Mouse (Mus musculus) MEL (cell line): ENCODE measurements around the gene Cdkl3. TPM values are rescaled to one million over a fixed set of nuclear protein-coding genes. Genes with fewer than 3 reads are reported as not detected.
"Not testable (repeated sequence)": the region's sequence is repeated elsewhere in the genome, so short reads cannot be mapped to it uniquely, and the experiment has no call there.

Experiments
- DNase-seq: peaks from one replicate; pipeline ENCODE4 v3.0.0; 2011; ENCODE audit warnings: low read depth, low spot score
- H3K27ac ChIP-seq: 2 replicates; pipeline ENCODE4 v1.5.1; 2012; ENCODE audit warnings: low read depth, mild to moderate bottlenecking, control low read depth, low read length, moderate library complexity; ENCODE audit not compliant: control insufficient read depth
- H3K27me3 ChIP-seq, 2 experiments: fragments of 150-350 bp in 1 of 2; sonication (generic) in 1 of 2; 2 replicates each; pipeline ENCODE4 v1.6.1; 2012; ENCODE audit warnings: low read length in 2 of 2, mild to moderate bottlenecking in 2 of 2, improper control_type of control experiment in 1 of 2, moderate library complexity in 1 of 2; ENCODE audit not compliant: insufficient read depth in 2 of 2, control insufficient read depth in 1 of 2
- H3K36me3 ChIP-seq, 2 experiments: 2 replicates each; pipeline ENCODE4 v1.6.1; 2012 to 2014; ENCODE audit warnings: low read length in 2 of 2, improper control_type of control experiment in 1 of 2, inconsistent platforms in 1 of 2, mild to moderate bottlenecking in 1 of 2; ENCODE audit not compliant: insufficient read depth in 2 of 2, control insufficient read depth in 1 of 2
- H3K4me1 ChIP-seq, 2 experiments: fragments of 150-350 bp in 1 of 2; sonication (generic) in 1 of 2; 2 replicates each; pipeline ENCODE4 v1.6.1; 2012; ENCODE audit warnings: low read length in 2 of 2, improper control_type of control experiment in 1 of 2, mild to moderate bottlenecking in 1 of 2; ENCODE audit not compliant: insufficient read depth in 2 of 2, control insufficient read depth in 1 of 2
- H3K4me3 ChIP-seq, 2 experiments: fragments of 150-350 bp in 1 of 2; sonication (generic) in 1 of 2; 2 replicates each; pipeline ENCODE4 v1.5.1; 2012; ENCODE audit warnings: low read depth in 2 of 2, low read length in 2 of 2, mild to moderate bottlenecking in 2 of 2, moderate library complexity in 2 of 2, control low read depth in 1 of 2, improper control_type of control experiment in 1 of 2; ENCODE audit not compliant: control insufficient read depth in 1 of 2, insufficient read depth in 1 of 2
- H3K79me2 ChIP-seq: 2 replicates; pipeline ENCODE4 v1.6.1; 2012; ENCODE audit warnings: mild to moderate bottlenecking, low read length, moderate library complexity; ENCODE audit not compliant: control insufficient read depth, poor library complexity, insufficient read depth
- H3K9ac ChIP-seq: 2 replicates; pipeline ENCODE4 v1.6.1; 2012; ENCODE audit warnings: low read depth, mild to moderate bottlenecking, control low read depth, low read length, moderate library complexity; ENCODE audit not compliant: control insufficient read depth, poor library complexity, severe bottlenecking
- H3K9me3 ChIP-seq: fragments of 150-350 bp; sonication (generic); replicated peaks from 2 replicates; pipeline ENCODE4 v1.6.1; 2012; ENCODE audit warnings: mild to moderate bottlenecking, low read length, improper control_type of control experiment, moderate library complexity; ENCODE audit not compliant: insufficient read depth
- BHLHE40 ChIP-seq: IDR thresholded peaks from 2 replicates; pipeline ENCODE4 v1.6.1; 2012; ENCODE audit warnings: low read depth, mild to moderate bottlenecking, inconsistent platforms, low read length, improper control_type of control experiment, borderline replicate concordance
- ELF1 ChIP-seq: IDR thresholded peaks from 2 replicates; pipeline ENCODE4 v1.6.1; 2014; ENCODE audit warnings: low read depth, mild to moderate bottlenecking, inconsistent platforms, low read length, improper control_type of control experiment, moderate library complexity
- HCFC1 ChIP-seq: IDR thresholded peaks from 2 replicates; pipeline ENCODE4 v1.6.1; 2012; ENCODE audit warnings: low read depth, mild to moderate bottlenecking, inconsistent platforms, low read length, improper control_type of control experiment, moderate library complexity
- JUND ChIP-seq: IDR thresholded peaks from 2 replicates; pipeline ENCODE4 v1.6.1; 2011; ENCODE audit warnings: low read depth, mild to moderate bottlenecking, improper control_type of control experiment, low read length
- MAFK ChIP-seq: IDR thresholded peaks from 2 replicates; pipeline ENCODE4 v1.6.1; 2011; ENCODE audit warnings: low read depth, mild to moderate bottlenecking, low read length, improper control_type of control experiment, borderline replicate concordance
- MEF2A ChIP-seq: IDR thresholded peaks from 2 replicates; pipeline ENCODE4 v1.6.1; 2014; ENCODE audit warnings: low read depth, mild to moderate bottlenecking, inconsistent platforms, low read length, improper control_type of control experiment; ENCODE audit not compliant: poor library complexity, insufficient replicate concordance, severe bottlenecking; ENCODE audit errors: extremely low read depth
- MXI1 ChIP-seq: IDR thresholded peaks from 2 replicates; pipeline ENCODE4 v1.6.1; 2011; ENCODE audit warnings: mild to moderate bottlenecking, low read depth, low read length, improper control_type of control experiment
- MYB ChIP-seq: IDR thresholded peaks from 2 replicates; pipeline ENCODE4 v1.6.1; 2011; ENCODE audit warnings: mild to moderate bottlenecking, low read depth, low read length, improper control_type of control experiment
- MYC ChIP-seq: IDR thresholded peaks from 2 replicates; pipeline ENCODE4 v1.6.1; 2011; ENCODE audit warnings: low read depth, mild to moderate bottlenecking, low read length, improper control_type of control experiment, moderate library complexity
- NELFE ChIP-seq: IDR thresholded peaks from 2 replicates; pipeline ENCODE4 v1.6.1; 2011; ENCODE audit warnings: low read depth, low read length, improper control_type of control experiment
- POLR2A ChIP-seq, 2 experiments: IDR thresholded peaks; 2 replicates each; pipeline ENCODE4 v1.6.1; 2011 to 2012; ENCODE audit warnings: low read length in 2 of 2, mild to moderate bottlenecking in 2 of 2, control low read depth in 1 of 2, improper control_type of control experiment in 1 of 2, low read depth in 1 of 2, moderate library complexity in 1 of 2; ENCODE audit not compliant: control insufficient read depth in 1 of 2, insufficient read depth in 1 of 2, poor library complexity in 1 of 2
- RAD21 ChIP-seq: IDR thresholded peaks from 2 replicates; pipeline ENCODE4 v1.6.1; 2011; ENCODE audit warnings: mild to moderate bottlenecking, low read depth, low read length, improper control_type of control experiment
- TAL1 ChIP-seq: IDR thresholded peaks from 2 replicates; pipeline ENCODE4 v1.6.1; 2012; ENCODE audit warnings: mild to moderate bottlenecking, inconsistent platforms, low read length, moderate library complexity, mixed read lengths
- TCF12 ChIP-seq: IDR thresholded peaks from 2 replicates; pipeline ENCODE4 v1.6.1; 2014; ENCODE audit warnings: low read depth, mild to moderate bottlenecking, inconsistent platforms, low read length, improper control_type of control experiment, moderate library complexity
- USF1 ChIP-seq: IDR thresholded peaks from 2 replicates; pipeline ENCODE4 v1.6.1; 2014; ENCODE audit warnings: low read depth, mild to moderate bottlenecking, inconsistent platforms, low read length, improper control_type of control experiment, moderate library complexity
- USF2 ChIP-seq, 2 experiments: IDR thresholded peaks; 2 replicates each; pipeline ENCODE4 v1.6.1; 2011 to 2012; ENCODE audit warnings: improper control_type of control experiment in 2 of 2, low read length in 2 of 2, borderline replicate concordance in 1 of 2, inconsistent platforms in 1 of 2, low read depth in 1 of 2, mild to moderate bottlenecking in 1 of 2; ENCODE audit not compliant: insufficient read depth in 1 of 2
- ZKSCAN1 ChIP-seq: IDR thresholded peaks from 2 replicates; pipeline ENCODE4 v1.6.1; 2012; ENCODE audit warnings: low read depth, mild to moderate bottlenecking, inconsistent platforms, low read length, improper control_type of control experiment, moderate library complexity
- ZNF384 ChIP-seq: IDR thresholded peaks from 2 replicates; pipeline ENCODE4 v1.6.1; 2012; ENCODE audit warnings: low read depth, mild to moderate bottlenecking, inconsistent platforms, low read length, improper control_type of control experiment
- polyA plus RNA-seq, 2 experiments: library from polyadenylated mRNA; stranded (reverse) in 1 of 2; unstranded in 1 of 2; fragments of >175 nt in 1 of 2; fragments of >200 nt in 1 of 2; gene quantifications; 2 replicates each; pipeline versions ENCODE4 v1.2.1 to v1.2.4; 2012; ENCODE audit warnings: low replicate concordance in 2 of 2, low read depth in 1 of 2; ENCODE audit not compliant: insufficient read length in 2 of 2, insufficient read depth in 1 of 2, missing spikeins in 1 of 2
- total RNA-seq: library from RNA; depleted of rRNA; stranded (reverse); fragments of 300-350 nt; gene quantifications from 2 replicates; pipeline ENCODE4 v1.2.3, GENCODE M21; 2012

Gene Cdkl3
- total and polyA plus RNA-seq, 3 experiments: 3.7 to 4.9 TPM; not detected in 1

DNA sequence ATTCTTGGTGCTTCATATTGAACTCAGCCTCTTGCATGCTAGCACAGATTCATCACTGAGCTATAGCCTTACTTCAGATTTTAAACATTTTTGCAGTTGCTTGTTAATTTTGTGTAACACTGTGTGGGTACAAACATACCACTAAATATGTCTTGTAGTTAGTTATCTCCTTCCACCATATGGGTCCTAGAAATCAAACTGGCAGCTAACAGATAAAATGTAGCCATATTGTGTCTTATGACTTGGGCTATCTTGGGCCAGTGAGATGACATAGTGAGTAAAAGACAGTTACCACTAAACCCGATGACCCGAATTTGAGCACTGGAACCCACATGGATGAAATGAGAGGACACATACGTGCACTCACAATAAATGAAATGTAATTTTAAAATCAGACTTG, 111.5 kb downstream of the Cdkl3 start (continued):
- TF ChIP-seq ELF1: no peak
- TF ChIP-seq TCF12: peak; percentile 95
- TF ChIP-seq MYC: no peak

DNA sequence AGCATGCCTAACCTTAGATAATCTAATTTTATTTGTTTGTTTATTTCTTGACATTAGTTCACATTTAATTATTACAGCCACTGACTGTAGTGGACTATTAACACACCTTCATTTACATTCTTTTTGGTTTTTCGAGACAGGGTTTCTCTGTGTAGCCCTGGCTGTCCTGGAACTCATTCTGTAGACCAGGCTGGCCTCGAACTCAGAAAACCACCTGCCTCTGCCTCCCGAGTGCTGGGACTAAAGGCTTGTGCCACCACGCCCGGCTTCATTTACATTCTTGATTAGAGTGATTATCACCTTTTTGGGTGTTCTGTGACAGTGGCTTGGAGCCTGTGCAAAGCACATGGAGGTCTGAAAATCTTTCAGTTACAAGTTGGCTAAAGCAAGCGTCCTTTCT, 112.1 kb downstream of the Cdkl3 start:
- not testable (repeated sequence) for H3K4me3 ChIP-seq, H3K27ac ChIP-seq, H3K9me3 ChIP-seq, H3K27me3 ChIP-seq, H3K9ac ChIP-seq
- DNase-seq: peak; percentile 10
- H3K36me3 ChIP-seq: peaks cover 25 to 62% of the 10 kb centered on the region in 2 experiments
- peaks cover 28% of the 10 kb centered on the region for H3K79me2 ChIP-seq
- peaks cover 6 to 15% of the 10 kb centered on the region in 2 experiments; a peak in 3 of 4 replicates for H3K4me1 ChIP-seq

DNA sequence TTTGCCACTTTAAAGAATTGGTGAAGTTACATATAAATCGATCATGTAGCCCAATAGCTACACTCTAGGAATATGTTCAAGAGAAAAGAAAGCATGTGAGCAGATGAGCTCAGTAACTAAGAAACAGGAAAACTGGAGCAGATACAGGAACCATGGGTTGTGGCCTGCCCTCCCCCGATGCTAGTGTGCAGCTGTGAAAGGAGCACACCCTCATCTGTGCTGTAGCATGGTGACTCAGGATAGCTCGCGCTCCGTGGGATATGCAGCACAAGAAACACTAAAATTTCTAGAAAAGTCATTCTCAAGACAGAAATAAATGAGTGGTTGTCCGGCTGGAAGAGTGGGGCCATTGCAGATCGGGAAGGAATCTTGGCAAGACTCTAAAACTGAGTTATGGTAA, 113.1 kb downstream of the Cdkl3 start:
- Histone ChIP-seq H3K36me3 (peaks cover 25 to 72% of the 10 kb centered on the region in 2 experiments), H3K4me1 (peaks cover 6 to 15% of the 10 kb centered on the region in 2 experiments; a peak in 3 of 4 replicates), H3K4me3 (no peak overlapping the region), H3K9me3 (no peaks in the 10 kb centered on the region), H3K9ac (no peak overlapping the region), H3K79me2 (peaks cover 19% of the 10 kb centered on the region), H3K27me3 (no peaks in the 10 kb centered on the region), H3K27ac (no peak overlapping the region)
- peak; percentile 13 for DNase-seq
- TF ChIP-seq ZKSCAN1 (no peak), ZNF384 (no peak), MYB (no peak), RAD21 (no peak), MAFK (no peak), ELF1 (no peak), JUND (no peak), USF1 (no peak), HCFC1 (no peak), MEF2A (no peak), NELFE (no peak), POLR2A (IDR thresholded peaks at IDR 0.05; ENCODE audit: control insufficient read depth in 1 of 2, insufficient read depth in 1 of 2, low read depth in 1 of 2, low read length in 2 of 2, poor library complexity in 1 of 2) (no peak), MXI1 (no peak), TCF12 (no peak), USF2 (IDR thresholded peaks at IDR 0.05; ENCODE audit: borderline replicate concordance in 1 of 2, insufficient read depth in 1 of 2, low read depth in 1 of 2, low read length in 2 of 2) (no peak), BHLHE40 (no peak), TAL1 (no peak)
